Mouse (Mus musculus): ENCODE results near the gene Ift52.

- no peak for TF ChIP-seq CTCF (IDR thresholded peaks at IDR 0.05)
- TF ChIP-seq POLR2A (IDR thresholded peaks at IDR 0.05; ENCODE audit: insufficient read depth, low read depth, low read length): no peak
- TF ChIP-seq EP300 (IDR thresholded peaks at IDR 0.05; ENCODE audit: insufficient read depth, low read depth, low read length): no peak
Observed at GRCm38 (mm10) chr2:163085047-163085446, 67.9 kb downstream of the Ift52 start.

All from heart, adult 2 months (tissue).